In the genomic region with DNA sequence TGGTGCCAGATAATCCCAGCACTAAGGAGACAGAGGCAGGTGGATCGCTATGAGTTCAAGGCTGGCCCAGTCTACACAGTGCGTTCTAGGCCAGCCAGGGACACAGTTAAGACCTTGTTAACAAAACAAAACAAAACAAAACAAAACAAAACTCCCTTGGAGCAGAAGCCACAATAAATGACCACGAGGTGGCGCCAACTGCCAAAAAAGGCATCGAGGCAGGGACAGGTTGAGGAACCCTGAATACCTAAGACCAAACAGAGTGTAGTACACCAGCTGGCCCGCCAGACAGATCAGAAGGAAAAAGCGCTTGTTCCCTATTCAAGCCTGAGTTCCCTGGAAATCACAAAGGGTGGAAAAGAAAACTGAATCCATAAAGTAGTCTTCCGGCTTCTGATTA, we compare ENCODE assay signal across 10 mouse cellular contexts. TPM values are rescaled to one million over a fixed set of nuclear protein-coding genes. Genes with fewer than 3 reads are reported as not detected.
DNase-seq lines count a peak whose midpoint lies in the region; ATAC-seq lines count a peak whose summit lies in the region.
"Had no signal": no experiment of that assay in that cellular context is flagged by ENCODE, and none has a peak within 500 bp of the region (broad histone marks: within the 10 kb centered on the region; RNA-seq: fewer than 3 reads in every experiment).

No protein-coding gene starts in this region.

- peaks cover 13% of the 10 kb centered on the region for H3K4me1 ChIP-seq in midbrain, embryonic 11.5 days (ENCODE audit: control insufficient read depth, insufficient read depth, low read length)
- H3K4me1 ChIP-seq in stomach, embryonic 16.5 days (ENCODE audit: control insufficient read depth, insufficient read depth, low read length), result peaks cover 29% of the 10 kb centered on the region

- peaks cover 3% of the 10 kb centered on the region; the same call in 1 of the 2 replicates for H3K27me3 ChIP-seq in midbrain, embryonic 11.5 days (ENCODE audit: control insufficient read depth, insufficient read depth, low read length)
- H3K27me3 ChIP-seq in stomach, embryonic 16.5 days (ENCODE audit: control insufficient read depth, insufficient read depth, low read length), result no peaks in the 10 kb centered on the region
- H3K27me3 ChIP-seq: embryonic facial prominence, embryonic 13.5 days; limb, embryonic 15.5 days had no signal

- WGBS in midbrain, embryonic 11.5 days, result 23% methylated on average over 8 of the region's 8 CpGs
- 25% methylated on average over 8 of the region's 8 CpGs for WGBS in stomach, embryonic 16.5 days

- H3K27ac ChIP-seq in midbrain, embryonic 11.5 days (ENCODE audit: low read depth, low read length), result no peak overlapping the region
- no peak overlapping the region for H3K27ac ChIP-seq in stomach, embryonic 16.5 days (ENCODE audit: low read length)
- H3K27ac ChIP-seq: embryonic facial prominence, embryonic 13.5 days; limb, embryonic 15.5 days had no signal

- peak; percentile 69 for ATAC-seq in granulocyte monocyte progenitor cell, adult 5-6 weeks (replicated peaks; ENCODE audit: poor library complexity, severe bottlenecking)
- peak; percentile 30; the same call in 1 of the 2 replicates for ATAC-seq in midbrain, embryonic 11.5 days (ENCODE audit: low FRiP score)
- peak; percentile 18; the same call in 1 of the 2 replicates for ATAC-seq in stomach, embryonic 16.5 days (ENCODE audit: insufficient read depth, low FRiP score)

- intact Hi-C loops in left cerebral cortex, postnatal 4 days (cut with DNase I), result loop anchor here (10.0 kb wide), 1 partner anchor 108 kb away; no protein-coding TSS in a partner anchor

- peak; percentile 67 to 78 for DNase-seq in left cerebral cortex, adult 18-20 months (ENCODE audit: low spot score in 2 of 2)
- no peak for DNase-seq in left cerebral cortex, adult 11 months (ENCODE audit: low spot score)
- peak; percentile 79 for DNase-seq in NIH3T3 (ENCODE audit: low read depth)
- DNase-seq in cerebellum, postnatal 10 days, result peak; percentile 89 to 93
- peak; percentile 78 for DNase-seq in left cerebral cortex, postnatal 4 days
- DNase-seq in midbrain, embryonic 11.5 days (ENCODE audit: low spot score, missing footprints), result peak; percentile 96

- no peaks in the 10 kb centered on the region for H3K36me3 ChIP-seq in midbrain, embryonic 11.5 days (ENCODE audit: control insufficient read depth, insufficient read depth, low read length)
- H3K36me3 ChIP-seq in stomach, embryonic 16.5 days (ENCODE audit: control insufficient read depth, insufficient read depth, low read length), result peaks cover 23% of the 10 kb centered on the region

- no peaks in the 10 kb centered on the region for H3K9me3 ChIP-seq in midbrain, embryonic 11.5 days (ENCODE audit: control insufficient read depth, low read length)
- no peaks in the 10 kb centered on the region for H3K9me3 ChIP-seq in stomach, embryonic 16.5 days (replicated peaks; ENCODE audit: control insufficient read depth, low read length)
- H3K9me3 ChIP-seq: embryonic facial prominence, embryonic 13.5 days; limb, embryonic 15.5 days had no signal

- no peak overlapping the region for H3K4me3 ChIP-seq in midbrain, embryonic 11.5 days (ENCODE audit: low read depth, low read length)
- H3K4me3 ChIP-seq in stomach, embryonic 16.5 days (replicated peaks; ENCODE audit: low read length), result no peak overlapping the region
- H3K4me3 ChIP-seq: embryonic facial prominence, embryonic 13.5 days; limb, embryonic 15.5 days had no signal

- no peak overlapping the region for H3K4me2 ChIP-seq in midbrain, embryonic 11.5 days
- H3K4me2 ChIP-seq in stomach, embryonic 16.5 days (ENCODE audit: low read depth, low read length), result no peak overlapping the region
- H3K4me2 ChIP-seq: embryonic facial prominence, embryonic 13.5 days; limb, embryonic 15.5 days had no signal

- H3K9ac ChIP-seq in midbrain, embryonic 11.5 days (ENCODE audit: low read length), result no peak overlapping the region
- peak overlapping the region; percentile 29; the same call in 1 of the 2 replicates for H3K9ac ChIP-seq in stomach, embryonic 16.5 days (ENCODE audit: low read length)
- H3K9ac ChIP-seq: embryonic facial prominence, embryonic 13.5 days; limb, embryonic 15.5 days had no signal

RNA-seq across cellular contexts. Expression of a gene that starts 5.2 kb away (rescaled TPM):
- total RNA-seq in left cerebral cortex, adult 18-20 months (2021), result 10 to 100 TPM; 11.1 to 14.2 TPM
- total RNA-seq in granulocyte monocyte progenitor cell, adult 5-6 weeks (2014; fragmentation: Nextera tagmentation), result 0.26 TPM in 1 of 2 replicates, not detected in the other
- total RNA-seq in granulocyte monocyte progenitor cell, adult 5-6 weeks (2017), result 1.0 TPM in 1 of 2 replicates, not detected in the other
- 10 to 100 TPM; 17.9 to 19.8 TPM for total RNA-seq in left cerebral cortex, postnatal 4 days (2021)
- 13.2 and 14.1 TPM in 2 replicates for polyA plus RNA-seq in midbrain, embryonic 11.5 days (2014; fragmentation: Nextera tagmentation; extraction: Ambion mirVana)
- 57.4 and 67.7 TPM in 2 replicates for polyA plus RNA-seq in stomach, embryonic 16.5 days (2015; fragmentation: Nextera tagmentation; extraction: Ambion mirVana)

RNA-seq across cellular contexts. Expression of a gene that starts 9.5 kb away (rescaled TPM):
- total RNA-seq in left cerebral cortex, adult 18-20 months (2021), result 10 to 100 TPM; 18.2 to 21.3 TPM
- 11.6 and 12.9 TPM in 2 replicates for total RNA-seq in granulocyte monocyte progenitor cell, adult 5-6 weeks (2014; fragmentation: Nextera tagmentation)
- 4.4 and 5.7 TPM in 2 replicates for total RNA-seq in granulocyte monocyte progenitor cell, adult 5-6 weeks (2017)
- total RNA-seq in left cerebral cortex, postnatal 4 days (2021), result 10 to 100 TPM; 21.5 to 22.5 TPM
- 24.8 and 27.2 TPM in 2 replicates for polyA plus RNA-seq in midbrain, embryonic 11.5 days (2014; fragmentation: Nextera tagmentation; extraction: Ambion mirVana)
- polyA plus RNA-seq in stomach, embryonic 16.5 days (2015; fragmentation: Nextera tagmentation; extraction: Ambion mirVana), result 32.6 and 33.8 TPM in 2 replicates

RNA-seq across cellular contexts. Expression of a gene that starts 11.6 kb away (rescaled TPM):
- 10 to 100 TPM; 24.5 to 29.0 TPM for total RNA-seq in left cerebral cortex, adult 18-20 months (2021)
- 50.3 and 58.3 TPM in 2 replicates for total RNA-seq in granulocyte monocyte progenitor cell, adult 5-6 weeks (2014; fragmentation: Nextera tagmentation)
- 75.1 and 78.0 TPM in 2 replicates for total RNA-seq in granulocyte monocyte progenitor cell, adult 5-6 weeks (2017)
- total RNA-seq in left cerebral cortex, postnatal 4 days (2021), result 10 to 100 TPM; 20.3 to 21.6 TPM
- 77.0 and 87.0 TPM in 2 replicates for polyA plus RNA-seq in midbrain, embryonic 11.5 days (2014; fragmentation: Nextera tagmentation; extraction: Ambion mirVana)
- 44.9 and 47.5 TPM in 2 replicates for polyA plus RNA-seq in stomach, embryonic 16.5 days (2015; fragmentation: Nextera tagmentation; extraction: Ambion mirVana)

RNA-seq across cellular contexts. Expression of a gene that starts 16.8 kb away (rescaled TPM):
- total RNA-seq in left cerebral cortex, adult 18-20 months (2021), result not detected
- not detected in 2 replicates for total RNA-seq in granulocyte monocyte progenitor cell, adult 5-6 weeks (2014; fragmentation: Nextera tagmentation)
- total RNA-seq in granulocyte monocyte progenitor cell, adult 5-6 weeks (2017), result not detected in 2 replicates
- not detected for total RNA-seq in left cerebral cortex, postnatal 4 days (2021)
- not detected in 2 replicates for polyA plus RNA-seq in midbrain, embryonic 11.5 days (2014; fragmentation: Nextera tagmentation; extraction: Ambion mirVana)
- 0.07 and 0.09 TPM in 2 replicates for polyA plus RNA-seq in stomach, embryonic 16.5 days (2015; fragmentation: Nextera tagmentation; extraction: Ambion mirVana)

RNA-seq across cellular contexts. Expression of a gene that starts 50.7 kb away (rescaled TPM):
- 10 to 100 TPM; 43.6 to 45.6 TPM for total RNA-seq in left cerebral cortex, adult 18-20 months (2021)
- 25.3 and 28.6 TPM in 2 replicates for total RNA-seq in granulocyte monocyte progenitor cell, adult 5-6 weeks (2014; fragmentation: Nextera tagmentation)
- 17.7 and 18.6 TPM in 2 replicates for total RNA-seq in granulocyte monocyte progenitor cell, adult 5-6 weeks (2017)
- total RNA-seq in left cerebral cortex, postnatal 4 days (2021), result 10 to 100 TPM; 51.0 to 57.6 TPM
- 28.3 and 34.0 TPM in 2 replicates for polyA plus RNA-seq in midbrain, embryonic 11.5 days (2014; fragmentation: Nextera tagmentation; extraction: Ambion mirVana)
- polyA plus RNA-seq in stomach, embryonic 16.5 days (2015; fragmentation: Nextera tagmentation; extraction: Ambion mirVana), result 36.8 and 37.6 TPM in 2 replicates

Comparison
In these comparisons a context has a peak if more than half of its experiments do, and no peak if none do; other contexts are left out.
1. ATAC-seq: peak in every context shown above with its lines; median percentile 69 in granulocyte monocyte progenitor cell, adult 5-6 weeks; 30 in midbrain, embryonic 11.5 days; 18 in stomach, embryonic 16.5 days.
2. RNA of a gene that starts 5.2 kb away (total RNA-seq): 17.9 to 19.8 TPM in left cerebral cortex, postnatal 4 days and 11.1 to 14.2 TPM in left cerebral cortex, adult 18-20 months; 0.26 to 1.0 TPM in granulocyte monocyte progenitor cell, adult 5-6 weeks; every median in the first group is over 4 times any median in the second.